14 mouse cellular contexts compared by ENCODE assay signal in the genomic region with DNA sequence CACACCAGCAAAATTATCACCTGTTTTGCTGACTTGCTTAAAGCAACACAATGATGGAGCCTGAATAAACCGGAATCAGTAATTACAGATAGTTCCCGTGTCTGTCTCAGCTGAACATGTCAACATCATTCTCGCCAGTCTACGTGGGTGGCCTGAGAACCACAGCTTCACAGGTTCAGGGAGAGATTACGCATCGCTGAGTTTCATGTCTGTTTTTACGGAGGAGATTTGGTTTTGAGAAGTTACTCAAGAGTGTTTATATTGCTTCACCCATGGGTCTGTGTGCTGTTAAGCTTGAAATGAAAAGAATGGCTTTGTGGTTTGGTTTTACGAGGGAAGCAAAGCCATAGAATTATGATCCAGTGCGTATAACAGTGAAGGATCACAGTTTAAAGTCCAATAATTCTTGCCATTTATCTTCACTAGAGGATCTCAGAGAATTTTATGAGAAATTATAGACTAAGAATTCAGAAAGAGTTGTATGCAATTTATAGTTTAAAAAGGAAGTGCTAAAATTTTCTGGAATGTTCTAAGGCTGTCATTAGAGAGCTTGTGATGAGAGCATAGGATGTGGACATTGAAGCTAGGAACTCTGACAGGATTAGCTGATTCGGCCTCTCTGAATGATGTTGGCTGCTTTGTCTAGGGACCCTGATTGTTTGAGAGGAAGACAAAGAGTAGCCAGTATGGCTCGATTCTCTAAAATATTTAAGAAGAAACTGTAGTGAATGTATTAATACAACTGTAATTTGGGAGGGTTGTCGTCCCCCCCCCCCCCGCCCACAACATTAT.
DNase-seq lines count a peak whose midpoint lies in the region; ATAC-seq and TF ChIP-seq lines count a peak whose summit lies in the region.
"Had no signal": no experiment of that assay in that cellular context is flagged by ENCODE, and none has a peak within 500 bp of the region (broad histone marks: within the 10 kb centered on the region; RNA-seq: fewer than 3 reads in every experiment).

No protein-coding gene starts in this region.

- H3K36me3 ChIP-seq in kidney, embryonic 15.5 days = no peaks in the 10 kb centered on the region
- H3K36me3 ChIP-seq: embryonic facial prominence, embryonic 12.5 days had no signal

- ATAC-seq in kidney, embryonic 15.5 days (replicated peaks; ENCODE audit: low FRiP score) = peak; percentile 88

- H3K4me1 ChIP-seq in kidney, embryonic 15.5 days = 0 out of 2 replicates have a peak, but pooled peaks cover 3% of the 10 kb centered on the region
- H3K4me1 ChIP-seq: embryonic facial prominence, embryonic 12.5 days had no signal

- H3K27ac ChIP-seq in kidney, embryonic 15.5 days = 0 out of 2 replicates have a peak overlapping the region, but pooled peaks have one; percentile 51
- H3K27ac ChIP-seq: embryonic facial prominence, embryonic 12.5 days; stomach, postnatal 0 days had no signal

- H3K4me2 ChIP-seq in kidney, embryonic 15.5 days = 0 out of 2 replicates have a peak overlapping the region, but pooled peaks have one; percentile 31
- H3K4me2 ChIP-seq: embryonic facial prominence, embryonic 12.5 days had no signal

- H3K27me3 ChIP-seq in kidney, embryonic 15.5 days = no peaks in the 10 kb centered on the region
- H3K27me3 ChIP-seq: CH12.LX; embryonic facial prominence, embryonic 12.5 days had no signal

- TF ChIP-seq CTCF in brain, embryonic 14.5 days (IDR thresholded peaks at IDR 0.05; ENCODE audit: borderline replicate concordance, extremely low read depth, insufficient read depth, insufficient read length) = no peak

- H3K9ac ChIP-seq in kidney, embryonic 15.5 days = no peak overlapping the region
- H3K9ac ChIP-seq: embryonic facial prominence, embryonic 12.5 days had no signal

- 37% methylated on average over 13 of the region's 13 CpGs for WGBS in kidney, embryonic 15.5 days

- no peak for TF ChIP-seq POLR2A in brain, embryonic 14.5 days (IDR thresholded peaks at IDR 0.05; ENCODE audit: borderline replicate concordance, extremely low read depth, insufficient read depth, insufficient read length, poor library complexity, severe bottlenecking)

- DNase-seq in kidney, postnatal 25 days = no peak
- peak; percentile 45 for DNase-seq in Muller cell, postnatal 12 days (ENCODE audit: inconsistent ontology term)
- peak; percentile 35 for DNase-seq in brain, embryonic 14.5 days (ENCODE audit: low read depth)
- peak; percentile 35 for DNase-seq in kidney, postnatal 14 days
- no peak for DNase-seq in adrenal gland, postnatal 25 days
- no peak for DNase-seq in heart, adult 18-20 months
- DNase-seq: adrenal gland, postnatal 10 days; cerebellum, adult 11 months; heart, postnatal 4 days; liver had no signal

- no peak overlapping the region for H3K4me3 ChIP-seq in kidney, embryonic 15.5 days (replicated peaks)
- H3K4me3 ChIP-seq: embryonic facial prominence, embryonic 12.5 days had no signal

- no peaks in the 10 kb centered on the region for H3K9me3 ChIP-seq in kidney, embryonic 15.5 days (replicated peaks)
- H3K9me3 ChIP-seq: embryonic facial prominence, embryonic 12.5 days had no signal

Comparison
In these comparisons a context has a peak if more than half of its experiments do, and no peak if none do; other contexts are left out.
1. DNase-seq: peak in Muller cell, postnatal 12 days (single experiment), brain, embryonic 14.5 days (single experiment) and kidney, postnatal 14 days (single experiment); none in kidney, postnatal 25 days (0 of 2), adrenal gland, postnatal 25 days (single experiment) and heart, adult 18-20 months (0 of 2).